Mouse (Mus musculus) kidney, embryonic 14.5 days (tissue): Measurements from ENCODE around the gene Pabpn1l. TPM values are rescaled to one million over a fixed set of nuclear protein-coding genes. Genes with fewer than 3 reads are reported as not detected.

Experiments used
- ATAC-seq: fragments of 200-750 bp; cut with Nextera tagmentation; 2 replicates; pipeline ENCODE4 v1.8.0; 2017; ENCODE audit warnings: moderate number of reproducible peaks, mild to moderate bottlenecking, moderate TSS enrichment, moderate library complexity; ENCODE audit not compliant: low FRiP score, low TSS enrichment
- H3K27ac ChIP-seq: fragments of 300-500 bp; sonication (generic); 2 replicates; pipeline ENCODE4 v1.5.1; 2014; ENCODE audit warnings: low read depth, mild to moderate bottlenecking, low read length, moderate library complexity, mixed read lengths
- H3K27me3 ChIP-seq: fragments of 300-500 bp; sonication (generic); 2 replicates; pipeline ENCODE4 v1.6.1; 2014; ENCODE audit warnings: mild to moderate bottlenecking, low read length; ENCODE audit not compliant: control insufficient read depth, insufficient read depth
- H3K36me3 ChIP-seq: fragments of 300-500 bp; sonication (generic); 2 replicates; pipeline ENCODE4 v1.6.1; 2014; ENCODE audit warnings: low read length, mixed read lengths; ENCODE audit not compliant: control insufficient read depth, insufficient read depth
- H3K4me1 ChIP-seq: fragments of 300-500 bp; sonication (generic); 2 replicates; pipeline ENCODE4 v1.6.1; 2014; ENCODE audit warnings: low read length, mixed read lengths; ENCODE audit not compliant: control insufficient read depth, insufficient read depth
- H3K4me2 ChIP-seq: fragments of 300-500 bp; sonication (generic); replicated peaks from 2 replicates; pipeline ENCODE4 v1.6.1; 2014; ENCODE audit warnings: low read depth, mild to moderate bottlenecking, low read length
- H3K4me3 ChIP-seq: fragments of 300-500 bp; sonication (generic); 2 replicates; pipeline ENCODE4 v1.5.1; 2014; ENCODE audit warnings: mild to moderate bottlenecking, low read length
- H3K9ac ChIP-seq: fragments of 300-500 bp; sonication (generic); 2 replicates; pipeline ENCODE4 v1.6.1; 2014; ENCODE audit warnings: low read depth, mild to moderate bottlenecking, low read length, moderate library complexity
- H3K9me3 ChIP-seq: fragments of 300-500 bp; sonication (generic); 2 replicates; pipeline ENCODE4 v1.6.1; 2016; ENCODE audit warnings: low read length; ENCODE audit not compliant: control insufficient read depth
- WGBS: fragments of 180-500 bp; shearing (Covaris S2); extraction: QIAGEN DNeasy Blood & Tissue Kit; methylation state at CpG from one replicate; pipeline ENCODE4 v1.1.7; 2014; 5-methylcytosine and 5-hydroxymethylcytosine counted together
- polyA plus RNA-seq: library from polyadenylated mRNA; unstranded; fragments of >200 nt; fragmentation: Nextera tagmentation; extraction: Ambion mirVana; gene quantifications from 2 replicates; pipeline ENCODE4 v1.2.1, GENCODE M21; 2014

Pabpn1l gene
- polyA plus RNA-seq, 1 experiment from 2014 or later = not detected

DNA sequence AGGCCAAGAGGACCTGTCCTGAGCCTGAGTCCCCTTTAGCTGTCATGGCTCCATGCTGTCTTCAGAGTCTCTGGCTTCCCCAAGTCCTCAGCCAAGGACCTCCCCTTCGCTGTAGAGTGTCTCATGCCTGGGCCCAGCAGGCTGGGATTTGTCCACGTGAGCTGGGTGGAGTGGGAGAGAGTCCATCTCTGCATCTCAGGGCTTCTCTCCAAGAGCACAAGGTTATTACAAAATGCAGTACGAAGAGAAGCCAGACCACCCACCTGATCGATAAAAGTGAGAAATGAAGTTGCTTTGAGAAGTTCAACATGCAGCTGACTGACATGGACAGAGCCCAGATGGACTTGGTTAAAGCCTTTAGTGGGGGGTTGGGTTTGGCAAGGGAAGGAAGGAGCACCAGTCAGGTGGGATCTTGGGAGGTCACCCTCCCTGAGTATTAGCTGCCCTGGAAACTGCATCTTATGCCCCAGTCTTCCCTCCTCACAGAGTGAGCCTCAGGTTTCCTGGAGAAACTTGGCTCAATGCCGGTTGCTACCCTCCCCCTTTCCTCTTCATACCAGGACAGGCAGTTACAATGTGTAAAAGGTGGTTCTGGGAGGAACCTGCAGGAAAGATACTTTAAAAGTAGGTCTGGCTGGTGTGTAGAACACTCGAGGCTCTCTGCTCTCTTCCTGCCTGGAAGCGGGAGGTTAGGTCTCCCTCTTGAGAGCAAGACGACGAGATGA lies 6.2 kb downstream of the Pabpn1l start:
- ATAC-seq = no peak
- H3K27ac ChIP-seq = no peak overlapping the region
- H3K27me3 ChIP-seq = no peaks in the 10 kb centered on the region
- H3K4me2 ChIP-seq = no peak overlapping the region
- peaks cover 21% of the 10 kb centered on the region for H3K4me1 ChIP-seq
- H3K9ac ChIP-seq = no peak overlapping the region
- H3K36me3 ChIP-seq = no peaks in the 10 kb centered on the region
- no peak overlapping the region for H3K4me3 ChIP-seq
- 67% methylated on average over 9 of the region's 9 CpGs for WGBS
- no peaks in the 10 kb centered on the region for H3K9me3 ChIP-seq

DNA sequence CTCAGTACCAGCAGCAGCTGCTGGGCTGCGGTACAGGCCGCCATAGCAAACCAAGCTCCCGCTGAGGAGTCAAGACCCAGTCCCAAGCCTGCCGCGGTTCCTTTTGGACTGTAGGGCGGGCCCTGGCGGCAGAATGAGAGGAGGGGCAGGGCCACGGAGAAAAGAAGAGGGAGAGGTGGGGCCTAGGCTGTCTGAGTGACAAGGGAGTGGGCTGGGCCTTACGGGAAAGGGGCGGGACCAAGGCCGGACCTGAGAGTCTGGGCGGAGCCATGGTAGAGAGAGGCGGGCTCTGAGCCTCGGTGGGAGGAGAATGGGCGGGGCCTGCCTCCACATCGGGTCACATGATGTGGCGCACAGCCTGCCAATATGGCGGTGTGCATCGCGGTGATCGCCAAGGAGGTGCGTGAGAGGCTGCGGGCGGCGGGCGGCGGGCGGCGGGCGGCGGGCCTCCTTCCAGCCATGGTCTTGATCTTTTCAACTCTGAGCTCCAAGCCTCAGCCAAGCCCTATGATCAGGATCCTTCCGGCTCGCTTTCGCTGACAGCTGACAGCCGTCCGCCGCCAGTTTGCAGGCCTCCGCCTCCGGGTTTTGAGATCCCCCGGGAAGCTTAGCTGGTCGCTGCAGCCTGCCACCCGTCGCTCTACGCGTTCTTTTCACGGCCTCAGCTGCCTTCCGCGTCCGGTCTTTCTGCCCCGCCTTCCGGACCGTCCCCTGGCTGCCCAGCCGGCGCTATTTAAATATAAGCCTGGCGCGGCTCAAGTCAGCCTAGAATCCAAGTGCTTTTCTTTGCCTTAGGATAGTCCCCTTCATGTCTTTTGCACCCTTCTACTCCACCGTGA lies 11.0 kb downstream of the Pabpn1l start, which contains the start of the genes Galns and Trappc2l:
Gene Galns (minus strand): TSS at position 169 of the 839 bp plus-strand sequence.
Gene Trappc2l (plus strand): TSS at position 346 of the 839 bp plus-strand sequence.
- peaks cover 8% of the 10 kb centered on the region for H3K4me1 ChIP-seq
- peak; percentile 95 for ATAC-seq
- H3K9ac ChIP-seq = peak within 1 kb of the TSS; percentile 64
- H3K9me3 ChIP-seq = no peaks in the 10 kb centered on the region
- H3K27me3 ChIP-seq = no peaks in the 10 kb centered on the region
- no peaks in the 10 kb centered on the region for H3K36me3 ChIP-seq
- peak within 1 kb of the TSS; percentile 82 for H3K4me2 ChIP-seq
- H3K4me3 ChIP-seq = peak within 1 kb of the TSS; percentile 71
- peak within 1 kb of the TSS; percentile 83 for H3K27ac ChIP-seq
- WGBS = under 1% methylated on average over 39 of the region's 57 CpGs

DNA sequence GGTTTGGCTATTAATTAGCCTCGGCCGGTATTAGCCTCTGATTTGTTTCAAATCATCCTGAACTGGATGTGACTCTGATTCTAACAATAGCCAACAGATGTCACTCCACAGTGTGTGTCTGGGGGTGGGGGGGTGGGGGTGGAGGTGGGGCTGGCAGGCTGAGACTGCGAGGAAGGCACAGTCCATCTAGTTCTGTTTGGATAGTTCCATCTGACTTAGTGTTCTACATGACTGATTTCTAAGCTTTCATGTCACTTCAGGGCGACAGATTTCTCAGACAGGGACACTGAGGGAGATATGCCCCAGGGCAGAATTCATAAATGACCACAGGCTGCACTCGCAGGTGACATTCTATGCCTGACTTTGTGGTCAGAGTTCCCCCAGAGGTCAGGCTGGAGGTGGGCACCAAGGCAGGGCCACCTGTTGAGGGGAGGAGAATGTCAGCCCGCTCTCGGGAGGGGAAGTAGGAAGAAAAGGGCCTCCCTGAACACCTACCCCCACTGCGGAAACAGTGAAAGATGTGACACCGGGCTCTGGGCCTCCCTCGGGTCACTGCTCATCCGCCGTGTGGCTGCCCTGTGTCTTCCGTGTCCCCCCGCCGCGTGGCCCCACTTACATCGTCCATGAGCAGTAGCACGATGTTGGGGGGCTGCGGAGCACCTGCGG lies 11.8 kb downstream of the Pabpn1l start:
- 3% methylated on average over 20 of the region's 20 CpGs for WGBS
- Histone ChIP-seq H3K36me3 (no peaks in the 10 kb centered on the region), H3K27ac (peak overlapping the region; percentile 83), H3K9ac (peak overlapping the region; percentile 53; the same call in 1 of the 2 replicates), H3K9me3 (no peaks in the 10 kb centered on the region), H3K27me3 (no peaks in the 10 kb centered on the region), H3K4me2 (peak overlapping the region; percentile 80), H3K4me1 (peaks cover 8% of the 10 kb centered on the region), H3K4me3 (peak overlapping the region; percentile 71)
- peak; percentile 37 for ATAC-seq

DNA sequence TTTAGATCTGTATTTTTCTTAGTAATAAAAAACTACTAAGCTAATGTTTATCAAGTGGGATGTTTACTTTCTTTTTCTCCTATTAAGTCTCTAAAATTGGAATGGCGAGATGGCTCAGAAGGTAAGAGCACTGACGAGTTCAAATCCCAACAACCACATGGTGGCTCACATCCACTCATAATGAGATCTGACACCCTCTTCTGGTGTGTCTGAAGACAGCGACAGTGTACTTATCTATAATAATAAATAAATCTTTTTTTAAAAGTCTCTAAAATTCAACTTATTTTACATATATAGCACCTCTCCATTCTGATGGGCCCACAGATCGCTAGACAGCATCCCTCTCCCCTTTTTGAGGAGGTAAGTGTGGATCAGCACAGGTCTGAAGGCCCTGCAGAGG lies 12.3 kb downstream of the Pabpn1l start:
- H3K36me3 ChIP-seq = no peaks in the 10 kb centered on the region
- no peaks in the 10 kb centered on the region for H3K27me3 ChIP-seq
- no peak overlapping the region for H3K27ac ChIP-seq
- H3K9ac ChIP-seq = no peak overlapping the region
- 48% methylated on average over 4 of the region's 4 CpGs for WGBS
- peak overlapping the region; percentile 80 for H3K4me2 ChIP-seq
- peaks cover 8% of the 10 kb centered on the region for H3K4me1 ChIP-seq
- H3K4me3 ChIP-seq = peak overlapping the region; percentile 71; the same call in 1 of the 2 replicates
- ATAC-seq = no peak
- H3K9me3 ChIP-seq = no peaks in the 10 kb centered on the region

DNA sequence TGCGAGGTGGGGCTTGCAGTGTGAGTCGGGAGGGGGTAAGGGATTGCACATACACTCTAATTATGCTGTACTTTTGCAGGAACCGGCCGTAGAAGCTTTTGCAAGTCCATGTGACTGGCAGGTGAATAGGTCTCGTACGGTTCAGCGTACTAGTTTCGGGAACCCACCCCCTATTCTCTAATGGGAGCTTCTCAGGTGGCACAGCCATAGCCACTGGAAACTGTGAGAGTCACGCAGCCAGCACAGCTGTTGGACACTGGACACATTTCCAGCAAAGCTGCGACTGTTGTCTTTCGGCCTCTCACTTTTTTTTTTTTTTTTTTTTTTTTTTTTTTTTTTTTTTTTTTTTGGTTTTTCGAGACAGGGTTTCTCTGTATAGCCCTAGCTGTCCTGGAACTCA lies 15.7 kb downstream of the Pabpn1l start:
- no peak overlapping the region for H3K9ac ChIP-seq
- H3K36me3 ChIP-seq = peaks cover 3% of the 10 kb centered on the region; the same call in 1 of the 2 replicates
- H3K4me2 ChIP-seq = no peak overlapping the region
- no peaks in the 10 kb centered on the region for H3K27me3 ChIP-seq
- 79% methylated on average over 11 of the region's 12 CpGs for WGBS
- no peak for ATAC-seq
- H3K4me3 ChIP-seq = no peak overlapping the region
- H3K27ac ChIP-seq = no peak overlapping the region
- H3K4me1 ChIP-seq = no peaks in the 10 kb centered on the region
- no peaks in the 10 kb centered on the region for H3K9me3 ChIP-seq

DNA sequence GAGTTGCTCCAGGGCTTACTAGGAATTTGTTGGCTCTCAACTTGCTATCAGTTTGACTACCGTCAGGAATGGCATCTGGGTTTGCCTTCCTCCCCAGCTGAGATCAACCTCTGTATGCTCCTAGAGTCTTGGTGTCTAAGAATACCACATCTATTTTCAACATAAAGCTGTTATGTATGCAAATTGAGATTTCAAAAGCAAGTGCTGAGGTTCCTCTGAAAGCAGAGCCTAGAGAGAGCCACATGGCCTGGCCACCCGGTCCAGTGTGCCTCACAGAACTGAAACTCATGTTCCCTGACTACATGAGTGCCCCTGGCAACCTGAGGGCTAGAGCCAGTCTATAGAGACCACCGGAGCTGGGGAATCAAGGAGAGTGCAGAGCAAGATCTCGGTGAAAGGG lies 17.2 kb downstream of the Pabpn1l start:
- H3K4me2 ChIP-seq = no peak overlapping the region
- no peak overlapping the region for H3K4me3 ChIP-seq
- no peak overlapping the region for H3K27ac ChIP-seq
- peaks cover 3% of the 10 kb centered on the region; the same call in 1 of the 2 replicates for H3K36me3 ChIP-seq
- 70% methylated on average over 4 of the region's 4 CpGs for WGBS
- H3K9me3 ChIP-seq = no peaks in the 10 kb centered on the region
- no peaks in the 10 kb centered on the region for H3K27me3 ChIP-seq
- H3K4me1 ChIP-seq = no peaks in the 10 kb centered on the region
- ATAC-seq = no peak
- H3K9ac ChIP-seq = no peak overlapping the region

DNA sequence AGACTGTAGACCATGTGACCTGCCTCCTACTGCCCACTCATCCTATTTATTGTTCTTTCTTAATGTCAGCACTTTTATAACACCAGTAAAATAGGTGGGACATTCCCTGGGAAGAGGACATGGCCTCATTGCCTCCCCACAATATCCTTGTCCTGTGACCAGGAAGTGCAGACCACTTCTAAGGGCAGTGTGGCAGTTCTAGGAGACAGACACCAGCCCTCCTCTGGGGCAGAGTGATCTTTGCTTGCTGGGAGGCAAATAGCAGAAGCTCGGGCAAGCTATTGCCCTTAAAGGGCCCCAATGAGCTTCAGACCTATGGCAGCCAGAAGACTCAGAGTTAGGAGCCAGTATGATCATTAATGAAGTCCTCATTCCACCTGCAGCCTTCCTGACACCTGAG lies 17.9 kb downstream of the Pabpn1l start:
- no peak for ATAC-seq
- 27% methylated on average over 1 of the region's 1 CpGs for WGBS
- H3K9me3 ChIP-seq = no peaks in the 10 kb centered on the region

DNA sequence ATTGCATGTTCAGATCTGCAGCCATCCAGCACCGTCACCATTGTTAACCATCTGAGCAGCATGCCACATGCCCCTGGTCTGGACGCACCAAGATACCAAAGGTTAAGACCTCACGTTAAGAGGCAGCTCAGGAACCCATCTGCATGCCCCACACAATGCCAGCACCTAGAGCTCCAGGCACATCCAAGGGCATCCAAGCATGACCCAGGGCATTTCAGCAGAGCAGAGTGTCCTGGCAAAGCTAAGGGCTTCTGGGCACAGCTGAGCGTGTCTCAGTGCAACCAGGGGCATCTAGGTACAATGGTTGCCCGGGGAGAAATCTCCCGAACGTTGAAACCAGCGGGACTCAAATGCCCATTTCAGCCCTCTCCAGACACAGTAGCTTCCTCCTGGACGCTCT lies 21.9 kb downstream of the Pabpn1l start:
- 90% methylated on average over 9 of the region's 9 CpGs for WGBS
- H3K36me3 ChIP-seq = peaks cover 6% of the 10 kb centered on the region; the same call in 1 of the 2 replicates
- no peaks in the 10 kb centered on the region for H3K9me3 ChIP-seq
- no peak overlapping the region for H3K27ac ChIP-seq
- H3K4me3 ChIP-seq = no peak overlapping the region
- no peak overlapping the region for H3K9ac ChIP-seq
- no peaks in the 10 kb centered on the region for H3K27me3 ChIP-seq
- H3K4me2 ChIP-seq = no peak overlapping the region
- ATAC-seq = no peak
- H3K4me1 ChIP-seq = no peaks in the 10 kb centered on the region

More for the DNA sequence above, 17.9 kb downstream of the Pabpn1l start:
- Histone ChIP-seq H3K4me3 (no peak overlapping the region), H3K27ac (no peak overlapping the region), H3K4me1 (no peaks in the 10 kb centered on the region), H3K9ac (no peak overlapping the region), H3K36me3 (peaks cover 3% of the 10 kb centered on the region; the same call in 1 of the 2 replicates), H3K4me2 (no peak overlapping the region), H3K27me3 (no peaks in the 10 kb centered on the region)
